ENCODE assay signal across 8 mouse cellular contexts in the genomic region with DNA sequence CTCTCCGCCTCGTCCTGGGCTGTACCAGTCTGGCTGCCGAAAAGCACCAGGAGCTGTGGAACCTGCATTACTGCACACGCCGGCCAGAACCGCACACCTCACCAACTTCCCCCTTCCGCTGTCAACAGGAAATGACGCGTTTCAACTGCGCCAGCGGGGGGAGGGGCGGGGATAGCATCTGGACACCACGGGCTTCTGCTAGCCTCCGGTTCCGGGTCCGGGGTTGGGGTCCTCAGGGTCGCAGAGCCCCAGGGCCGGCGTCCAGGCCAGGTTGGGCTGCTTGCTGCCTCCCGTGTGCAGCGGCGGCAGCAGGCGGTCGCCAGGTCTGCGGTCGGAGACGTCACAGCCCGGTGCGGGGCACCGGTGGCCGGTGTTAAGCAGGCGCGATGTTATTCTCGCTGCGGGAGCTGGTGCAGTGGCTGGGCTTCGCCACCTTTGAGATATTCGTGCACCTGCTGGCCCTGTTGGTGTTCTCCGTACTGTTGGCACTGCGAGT. TPM values are rescaled to one million over a fixed set of nuclear protein-coding genes. Genes with fewer than 3 reads are reported as not detected.
A peak's percentile ranks its signal among the peaks of the same experiment; 100 is the strongest.
DNase-seq lines count a peak whose midpoint lies in the region; ATAC-seq lines count a peak whose summit lies in the region.

A gene (plus strand): TSS at position 156 of the 496 bp plus-strand sequence.

- intact Hi-C loops in gastrocnemius, postnatal 36 days (cut with DNase I), result no loop called here

- DNase-seq in layer of hippocampus, adult 11-12 months (ENCODE audit: low spot score), result peak; percentile 85
- DNase-seq in layer of hippocampus, adult 9-10 months (ENCODE audit: low spot score), result no peak
- peak; percentile 86 for DNase-seq in embryo, embryonic 11.5 days (ENCODE audit: low read depth, low spot score)
- DNase-seq in gastrocnemius, postnatal 36 days, result peak; percentile 78 to 80
- peak; percentile 99 for DNase-seq in intestine, embryonic 14.5 days (ENCODE audit: low spot score)
- peak; percentile 99 for DNase-seq in limb, embryonic 10.5 days (ENCODE audit: low spot score)
- DNase-seq in skeletal muscle tissue, adult 2 months (ENCODE audit: low read depth, low spot score), result peak; percentile 77

- H3K4me1 ChIP-seq in intestine, embryonic 14.5 days (replicated peaks; ENCODE audit: control insufficient read depth, insufficient read depth, low read length), result peaks cover 11% of the 10 kb centered on the region
- peaks cover 18% of the 10 kb centered on the region for H3K4me1 ChIP-seq in limb, embryonic 10.5 days
- peaks cover 17% of the 10 kb centered on the region for H3K4me1 ChIP-seq in midbrain, embryonic 12.5 days

- under 1% methylated on average over 39 of the region's 39 CpGs for WGBS in intestine, embryonic 14.5 days
- WGBS in limb, embryonic 10.5 days, result under 1% methylated on average over 39 of the region's 39 CpGs
- WGBS in midbrain, embryonic 12.5 days, result under 1% methylated on average over 39 of the region's 39 CpGs

- H3K9me3 ChIP-seq in intestine, embryonic 14.5 days (ENCODE audit: control insufficient read depth, low read length), result no peaks in the 10 kb centered on the region
- no peaks in the 10 kb centered on the region for H3K9me3 ChIP-seq in limb, embryonic 10.5 days (replicated peaks)
- H3K9me3 ChIP-seq in midbrain, embryonic 12.5 days, result no peaks in the 10 kb centered on the region

- ATAC-seq in intestine, embryonic 14.5 days (replicated peaks; ENCODE audit: low FRiP score, low TSS enrichment, low read depth), result peak; percentile 89
- peak; percentile 91 for ATAC-seq in midbrain, embryonic 12.5 days (ENCODE audit: low FRiP score, low read depth)

- peak within 1 kb of the TSS; percentile 83 for H3K27ac ChIP-seq in intestine, embryonic 14.5 days (ENCODE audit: low read depth)
- H3K27ac ChIP-seq in limb, embryonic 10.5 days, result peak within 1 kb of the TSS; percentile 92
- H3K27ac ChIP-seq in midbrain, embryonic 12.5 days (replicated peaks), result peak within 1 kb of the TSS; percentile 75

- peak within 1 kb of the TSS; percentile 81 for H3K9ac ChIP-seq in intestine, embryonic 14.5 days (ENCODE audit: low read length)
- peak within 1 kb of the TSS; percentile 87 for H3K9ac ChIP-seq in midbrain, embryonic 12.5 days (replicated peaks)

- peak within 1 kb of the TSS; percentile 82 for H3K4me2 ChIP-seq in intestine, embryonic 14.5 days (ENCODE audit: low read length)
- H3K4me2 ChIP-seq in midbrain, embryonic 12.5 days (replicated peaks), result peak within 1 kb of the TSS; percentile 98

- H3K36me3 ChIP-seq in intestine, embryonic 14.5 days (ENCODE audit: control insufficient read depth, insufficient read depth, low read length), result peaks cover 10% of the 10 kb centered on the region; the same call in 1 of the 2 replicates
- H3K36me3 ChIP-seq in limb, embryonic 10.5 days, result peaks cover 26% of the 10 kb centered on the region
- H3K36me3 ChIP-seq in midbrain, embryonic 12.5 days, result peaks cover 20% of the 10 kb centered on the region

- H3K27me3 ChIP-seq in intestine, embryonic 14.5 days (replicated peaks; ENCODE audit: control insufficient read depth, insufficient read depth, low read length), result no peaks in the 10 kb centered on the region
- H3K27me3 ChIP-seq in limb, embryonic 10.5 days (ENCODE audit: low read depth, poor library complexity, severe bottlenecking), result no peaks in the 10 kb centered on the region
- H3K27me3 ChIP-seq in midbrain, embryonic 12.5 days, result no peaks in the 10 kb centered on the region

- H3K4me3 ChIP-seq in intestine, embryonic 14.5 days (ENCODE audit: low read depth, low read length), result peak within 1 kb of the TSS; percentile 81
- H3K4me3 ChIP-seq in limb, embryonic 10.5 days, result peak within 1 kb of the TSS; percentile 79
- H3K4me3 ChIP-seq in midbrain, embryonic 12.5 days, result peak within 1 kb of the TSS; percentile 99

RNA-seq across cellular contexts. Expression of the gene that starts here (rescaled TPM):
- 10 to 100 TPM; 10.4 to 12.0 TPM for total RNA-seq in gastrocnemius, postnatal 36 days (2021)
- polyA plus RNA-seq in intestine, embryonic 14.5 days (2014; fragmentation: Nextera tagmentation; extraction: Ambion mirVana), result 18.0 and 19.2 TPM in 2 replicates
- polyA plus RNA-seq in limb, embryonic 10.5 days (2016; fragmentation: Nextera tagmentation; extraction: Ambion mirVana), result 14.5 and 18.4 TPM in 2 replicates
- polyA plus RNA-seq in midbrain, embryonic 12.5 days (2016; fragmentation: Nextera tagmentation; extraction: Ambion mirVana), result 20.6 and 23.6 TPM in 2 replicates
